Mouse (Mus musculus) embryo, embryonic 11.5 days (tissue): ENCODE measurements around the gene Ptpn14.

ENCODE experiments used
- DNase-seq: peaks from one replicate; pipeline ENCODE4 v3.0.0-alpha.2; 2012; ENCODE audit warnings: low read depth, low spot score

Ptpn14 gene

GRCm38 (mm10) chr1:189767910-189768309, 39.8 kb downstream of the Ptpn14 start:
- no peak for DNase-seq

GRCm38 (mm10) chr1:189770516-189770915, 42.4 kb downstream of the Ptpn14 start:
- DNase-seq: no peak

GRCm38 (mm10) chr1:189772707-189773106, 44.6 kb downstream of the Ptpn14 start:
- DNase-seq: no peak

GRCm38 (mm10) chr1:189774778-189775177, 46.7 kb downstream of the Ptpn14 start:
- DNase-seq: no peak

DNA sequence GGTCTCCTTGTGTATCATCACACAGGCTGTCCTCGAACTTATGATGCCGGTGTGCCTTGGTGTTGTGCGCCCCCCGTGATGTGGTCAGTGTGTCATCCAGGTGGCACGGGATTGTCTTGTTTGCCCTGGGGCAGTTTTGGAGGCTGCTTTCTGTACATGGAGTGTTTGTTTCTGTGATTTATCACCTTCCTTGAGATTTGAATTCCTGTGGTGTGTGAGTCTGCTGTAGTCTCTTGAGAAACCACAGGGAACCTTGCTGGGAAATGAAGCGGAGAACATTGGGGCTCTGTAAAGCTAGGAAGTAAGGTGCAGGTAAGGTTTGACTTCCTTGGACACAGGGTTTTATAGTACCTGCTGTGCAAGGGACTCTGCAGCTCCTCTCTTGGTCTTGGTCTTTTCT, 49.1 kb downstream of the Ptpn14 start:
- no peak for DNase-seq

DNA sequence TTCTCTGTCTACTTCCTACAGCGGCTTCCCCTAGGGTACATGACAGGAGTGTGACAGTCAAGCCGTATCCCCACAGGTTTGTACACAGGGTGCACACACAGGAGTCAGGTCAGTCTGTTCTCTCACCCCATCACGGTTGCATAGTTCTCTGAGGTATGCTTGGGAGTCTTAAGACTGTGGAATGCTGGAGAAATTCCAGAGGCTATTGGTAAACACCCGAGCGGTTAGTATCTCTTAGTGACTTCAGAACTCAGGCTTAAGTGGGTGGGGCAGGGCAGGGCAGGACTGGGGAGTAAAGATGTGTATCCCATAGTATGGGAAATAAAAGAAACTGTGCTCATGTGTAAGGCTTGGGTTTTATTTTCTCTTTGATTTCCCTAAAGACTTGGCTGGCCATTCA, 50.3 kb downstream of the Ptpn14 start:
- DNase-seq: no peak

- DNase-seq: no peak
Observed at GRCm38 (mm10) chr1:189779226-189779625, 51.2 kb downstream of the Ptpn14 start.

- DNase-seq: no peak
Observed at GRCm38 (mm10) chr1:189781721-189782345, 53.8 kb downstream of the Ptpn14 start.

- DNase-seq: no peak
Observed at GRCm38 (mm10) chr1:189782709-189783108, 54.6 kb downstream of the Ptpn14 start.

DNA sequence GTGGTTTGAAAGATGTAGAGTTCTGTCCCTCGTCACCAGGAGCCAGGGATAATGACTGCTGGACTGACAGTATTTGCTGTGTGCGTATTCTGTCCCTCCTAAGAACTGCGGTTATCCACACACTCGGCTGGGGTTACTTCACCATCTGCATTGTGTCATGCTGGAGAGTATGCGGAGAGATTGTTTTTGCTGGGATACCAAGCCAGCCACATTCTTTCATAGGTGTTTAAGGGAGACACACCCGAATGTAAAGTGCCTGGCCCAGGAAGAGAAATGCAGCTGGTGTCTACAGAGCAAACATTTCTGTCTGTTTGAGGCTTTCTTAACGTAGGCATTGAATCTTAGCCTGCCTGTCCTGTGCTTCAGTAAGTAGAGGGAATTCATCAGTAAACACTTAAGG, 56.4 kb downstream of the Ptpn14 start:
- no peak for DNase-seq

DNA sequence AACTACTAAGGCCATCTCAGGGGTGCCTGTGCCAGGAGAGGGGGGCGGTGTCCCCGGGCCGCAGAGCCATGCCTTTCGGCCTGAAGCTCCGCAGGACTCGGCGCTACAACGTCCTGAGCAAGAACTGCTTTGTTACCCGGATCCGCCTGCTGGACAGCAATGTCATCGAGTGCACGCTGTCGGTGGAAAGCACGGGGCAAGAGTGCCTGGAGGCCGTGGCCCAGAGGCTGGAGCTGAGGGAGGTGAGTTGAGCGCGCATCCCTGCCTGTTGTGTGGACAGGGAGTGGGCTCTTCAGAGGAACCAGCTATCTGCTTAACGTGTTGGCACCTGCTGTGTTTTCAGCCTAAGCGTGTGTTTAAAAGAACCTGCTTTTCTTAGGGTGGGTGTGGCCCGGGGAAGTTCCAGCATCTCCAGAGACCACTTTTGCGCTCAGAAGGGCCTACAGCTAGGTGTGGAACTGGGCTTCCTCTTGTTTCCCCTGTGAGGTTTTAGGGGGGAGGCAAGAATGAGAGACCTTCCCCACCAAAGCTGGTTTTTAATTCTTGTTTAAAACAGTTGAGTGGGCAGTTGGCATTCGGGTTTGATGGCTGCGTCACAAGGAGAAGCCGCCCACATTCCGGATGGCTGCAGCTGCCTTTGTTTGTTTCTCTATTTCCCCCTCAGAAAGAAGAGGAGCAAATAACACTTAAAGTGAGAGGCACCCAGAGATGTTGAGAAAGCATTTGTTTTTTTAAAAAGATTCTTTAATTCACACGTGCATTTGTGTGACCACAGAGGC, 58.8 kb downstream of the Ptpn14 start:
- no peak for DNase-seq

- no peak for DNase-seq
Observed at GRCm38 (mm10) chr1:189789545-189789944, 61.5 kb downstream of the Ptpn14 start.

DNA sequence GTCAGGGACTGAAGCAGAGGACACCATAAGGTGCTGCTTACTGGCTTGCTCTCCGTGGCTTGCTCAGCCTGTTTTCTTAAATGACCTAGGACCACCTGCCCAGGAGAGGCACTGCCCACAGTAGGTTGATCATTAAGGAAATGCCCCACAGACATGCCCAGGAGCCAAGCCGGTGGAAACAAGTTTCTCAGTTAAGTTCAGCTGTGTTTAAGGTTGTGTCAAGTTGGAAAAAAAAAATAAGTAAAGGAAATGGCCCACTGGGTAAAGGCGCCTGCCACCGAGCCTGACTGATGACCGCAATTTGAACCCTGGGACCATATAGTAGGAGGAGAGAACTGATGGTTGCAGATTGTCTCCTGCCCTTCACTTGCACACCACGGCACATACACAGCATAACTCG, 62.6 kb downstream of the Ptpn14 start:
- no peak for DNase-seq

GRCm38 (mm10) chr1:189791534-189792217, 63.6 kb downstream of the Ptpn14 start:
- DNase-seq: no peak

DNA sequence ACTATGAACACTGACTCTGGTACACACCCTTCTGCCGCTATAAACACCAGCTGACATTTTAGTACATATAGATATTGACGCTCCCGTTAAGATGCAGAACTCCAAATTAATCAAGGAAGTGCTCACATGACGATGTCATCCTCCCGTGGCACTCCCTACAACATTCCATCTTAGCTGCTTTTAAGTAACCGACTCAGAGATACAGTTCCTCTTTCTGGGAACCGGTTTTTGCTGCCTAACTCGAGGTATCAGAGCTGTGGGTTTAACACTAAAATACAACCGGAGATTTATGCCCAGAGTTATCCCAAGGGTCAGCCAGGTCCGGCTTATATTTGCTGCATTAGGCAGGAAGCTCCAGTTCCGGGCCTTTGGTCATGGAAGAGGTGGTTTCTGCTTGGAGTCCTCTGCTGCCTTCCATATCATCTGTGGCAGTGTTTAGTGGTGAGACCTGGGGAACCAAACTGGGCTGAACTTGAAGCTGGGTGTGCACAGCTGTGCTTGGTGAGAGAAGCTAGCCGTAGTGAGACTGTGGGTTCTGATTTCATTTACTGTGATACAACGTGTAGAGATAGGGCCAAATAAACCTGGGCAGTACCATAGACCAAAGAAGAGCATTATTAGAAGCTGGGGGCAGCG, 64.6 kb downstream of the Ptpn14 start:
- no peak for DNase-seq

- DNase-seq: no peak
Observed at GRCm38 (mm10) chr1:189798949-189799348, 70.9 kb downstream of the Ptpn14 start.

DNA sequence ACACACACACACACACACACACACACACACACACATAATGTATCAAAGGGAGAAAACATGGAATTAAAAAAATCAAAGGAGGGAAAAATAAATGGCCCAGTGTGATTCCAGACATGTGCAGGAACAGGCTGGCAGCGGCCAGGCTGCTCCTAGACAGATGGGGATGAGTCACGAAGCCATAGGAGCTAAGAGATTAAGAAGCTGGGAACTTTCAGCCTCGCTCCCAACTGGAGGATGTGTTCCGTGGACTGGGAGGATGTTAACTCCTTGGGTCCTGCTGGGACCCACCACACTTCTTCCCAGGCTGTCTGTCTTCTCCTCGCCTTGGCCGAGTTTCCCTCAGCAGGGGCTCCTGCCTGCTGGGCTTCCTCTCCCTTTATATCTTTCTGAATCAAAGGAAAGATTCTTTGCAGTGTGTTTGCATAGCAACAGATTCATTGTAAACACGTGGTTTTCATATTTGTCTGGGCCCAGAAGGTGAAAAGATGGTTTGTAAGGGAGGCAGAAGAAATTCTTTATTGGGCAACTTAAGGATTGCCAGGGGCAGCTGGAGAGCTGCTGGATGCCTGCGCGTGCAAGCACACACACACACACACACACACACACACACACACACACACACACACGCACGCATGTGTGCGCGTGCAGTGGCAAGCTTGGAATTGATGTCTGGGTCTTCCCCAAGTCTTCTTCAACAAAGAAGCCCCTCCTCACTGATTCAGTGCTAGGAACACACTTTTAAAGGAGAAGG, 72.3 kb downstream of the Ptpn14 start:
- DNase-seq: no peak

DNA sequence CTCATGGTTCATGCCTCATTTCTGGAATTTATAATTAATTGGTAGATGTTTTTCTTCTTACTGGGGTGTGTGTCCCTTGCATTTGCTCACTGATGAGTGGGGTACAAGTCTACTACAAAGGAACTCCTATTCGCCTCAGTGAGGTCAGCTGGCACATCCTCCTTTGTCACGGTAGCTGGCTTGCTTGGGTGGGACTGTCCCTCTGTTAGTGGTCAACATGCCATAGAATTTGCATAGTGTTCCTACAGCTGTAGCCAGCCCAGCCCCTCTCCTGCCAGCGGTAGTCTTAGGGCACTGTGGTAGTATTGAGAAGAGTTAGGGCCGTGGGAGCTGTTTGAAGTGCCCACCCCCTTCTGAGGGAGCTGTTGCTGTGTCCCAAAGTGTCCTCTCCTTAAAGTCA, 73.2 kb downstream of the Ptpn14 start:
- no peak for DNase-seq

DNA sequence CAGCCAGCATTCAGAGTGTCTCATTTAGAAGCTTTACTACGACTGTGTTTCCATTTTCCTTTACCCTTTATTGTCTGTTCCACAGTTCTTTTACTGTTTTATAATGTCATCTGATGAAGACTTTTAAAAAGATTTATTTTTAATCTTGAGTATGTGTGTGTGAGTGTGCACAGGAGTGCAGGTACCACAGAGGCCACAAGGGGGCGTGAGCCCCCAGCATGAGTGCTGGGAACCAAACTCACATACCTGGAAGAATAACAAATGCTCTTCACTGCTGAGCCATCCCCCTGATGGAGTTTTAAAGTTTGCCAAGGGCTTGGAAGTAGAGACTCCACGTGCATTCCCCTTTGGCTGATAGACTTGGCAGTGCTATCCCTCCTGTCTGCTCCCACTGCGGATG, 74.5 kb downstream of the Ptpn14 start:
- DNase-seq: no peak

DNA sequence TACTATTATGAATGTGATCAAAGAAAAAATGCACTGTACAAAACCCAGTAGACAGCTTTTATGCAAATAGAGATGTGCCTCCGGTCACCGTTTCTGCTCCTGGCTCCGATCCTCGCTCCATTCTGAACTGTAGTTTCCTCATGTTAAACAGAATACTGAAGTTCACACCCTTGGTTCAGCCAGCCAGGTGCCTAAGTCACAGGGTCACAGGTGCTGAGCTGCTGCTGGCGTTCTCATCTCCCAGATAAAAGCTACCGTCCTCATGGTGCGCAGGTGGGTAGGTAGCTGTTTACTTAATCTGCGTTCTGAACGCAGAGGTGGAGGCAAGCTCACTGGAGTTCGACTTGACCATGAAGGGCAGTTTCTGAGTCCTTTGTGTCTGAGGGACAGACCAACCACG, 75.7 kb downstream of the Ptpn14 start:
- DNase-seq: no peak

GRCm38 (mm10) chr1:189806533-189807297, 78.6 kb downstream of the Ptpn14 start:
- no peak for DNase-seq
